Mouse (Mus musculus) heart, postnatal 10 days (tissue): ENCODE results near the gene Zfp622. TPM values are rescaled to one million over a fixed set of nuclear protein-coding genes. Genes with fewer than 3 reads are reported as not detected.
"Not testable (repeated sequence)": the region's sequence is repeated elsewhere in the genome, so short reads cannot be mapped to it uniquely, and the experiment has no call there.

Experiments
- DNase-seq, 2 experiments: peaks; one replicate each; pipeline ENCODE4 v3.0.0; 2021
- intact Hi-C: fragments of 180-260 bp; cut with DNase I; formaldehyde crosslinking; loops from one replicate; pipeline ENCODE4 v1.15.1; 2025
- total RNA-seq, 2 experiments: library from RNA; stranded (reverse); gene quantifications; 2 replicates each; pipeline ENCODE4 v1.2.3; 2021

Zfp622 gene
- total RNA-seq, 2 experiments from 2014 or later, result 22.1 to 26.8 TPM

GRCm38 (mm10) chr15:25966220-25966774, 17.9 kb upstream of the Zfp622 start:
- no peak for DNase-seq
- intact Hi-C loops, result no loop called here

- intact Hi-C loops, result no loop called here
- DNase-seq, result no peak
Observed at GRCm38 (mm10) chr15:25971596-25971995, 12.6 kb upstream of the Zfp622 start.

GRCm38 (mm10) chr15:25972758-25973157, 11.4 kb upstream of the Zfp622 start:
- intact Hi-C loops, result no loop called here
- DNase-seq, result no peak

- intact Hi-C loops, result no loop called here
- DNase-seq, result no peak
Observed at GRCm38 (mm10) chr15:25974352-25974751, 9.8 kb upstream of the Zfp622 start.

- intact Hi-C loops, result no loop called here
- no peak for DNase-seq
Observed at GRCm38 (mm10) chr15:25975810-25976209, 8.4 kb upstream of the Zfp622 start.

GRCm38 (mm10) chr15:25983614-25984013, 552 bp upstream of the Zfp622 start:
- DNase-seq, intact Hi-C loops: not testable (repeated sequence)

GRCm38 (mm10) chr15:25984734-25985492, 747 bp downstream of the Zfp622 start:
- DNase-seq, result no peak
- intact Hi-C loops, result no loop called here

GRCm38 (mm10) chr15:25992992-25993727, 9.0 kb downstream of the Zfp622 start:
- DNase-seq, result peak; percentile 55 to 80
- intact Hi-C loops, result loop anchor here (5.0 to 10.0 kb wide), 3 partner anchors 314 to 902 kb away; partner anchors contain the start of genes Fbxl7 and March11

GRCm38 (mm10) chr15:25995521-25995920, 11.4 kb downstream of the Zfp622 start:
- DNase-seq, result no peak
- intact Hi-C loops, result loop anchor here (1.0 to 10.0 kb wide), 3 partner anchors 332 to 899 kb away; partner anchors contain the start of gene Fbxl7

GRCm38 (mm10) chr15:25999545-25999944, 15.4 kb downstream of the Zfp622 start:
- not testable (repeated sequence) for DNase-seq
- intact Hi-C loops, result loop anchor here (10.0 kb wide), 2 partner anchors 465 to 895 kb away; partner anchors contain the start of gene Fbxl7

- intact Hi-C loops, result no loop called here
- no peak for DNase-seq
Observed at GRCm38 (mm10) chr15:26008621-26009020, 24.5 kb downstream of the Zfp622 start.

GRCm38 (mm10) chr15:26012891-26013290, 28.7 kb downstream of the Zfp622 start:
- intact Hi-C loops, result no loop called here

GRCm38 (mm10) chr15:26015979-26016665, 32.0 kb downstream of the Zfp622 start:
- intact Hi-C loops, result no loop called here

More at GRCm38 (mm10) chr15:26012891-26013290, 28.7 kb downstream of the Zfp622 start:
- no peak for DNase-seq

GRCm38 (mm10) chr15:26021721-26022120, 37.6 kb downstream of the Zfp622 start:
- intact Hi-C loops, result no loop called here

More at GRCm38 (mm10) chr15:26015979-26016665, 32.0 kb downstream of the Zfp622 start:
- peak in 1 of 2 experiments; percentile 28 for DNase-seq

GRCm38 (mm10) chr15:26022636-26023035, 38.5 kb downstream of the Zfp622 start:
- intact Hi-C loops, result no loop called here

More at GRCm38 (mm10) chr15:26021721-26022120, 37.6 kb downstream of the Zfp622 start:
- DNase-seq, result no peak

GRCm38 (mm10) chr15:26031692-26032091, 47.5 kb downstream of the Zfp622 start:
- peak in 1 of 2 experiments; percentile 10 for DNase-seq
- intact Hi-C loops, result no loop called here

More at GRCm38 (mm10) chr15:26022636-26023035, 38.5 kb downstream of the Zfp622 start:
- no peak for DNase-seq

GRCm38 (mm10) chr15:26040567-26040966, 56.4 kb downstream of the Zfp622 start:
- intact Hi-C loops, result no loop called here
- DNase-seq, result no peak

- intact Hi-C loops, result no loop called here
- no peak for DNase-seq
Observed at GRCm38 (mm10) chr15:26041196-26041947, 57.2 kb downstream of the Zfp622 start.
